Mouse (Mus musculus) hindbrain, embryonic 16.5 days (tissue): ENCODE data around the gene Igf1r. TPM values are rescaled to one million over a fixed set of nuclear protein-coding genes. Genes with fewer than 3 reads are reported as not detected.
A peak's percentile ranks its signal among the peaks of the same experiment; 100 is the strongest.

Source experiments
- ATAC-seq: fragments of 200-750 bp; cut with Nextera tagmentation; 2 replicates; pipeline ENCODE4 v1.8.0; 2017; ENCODE audit warnings: moderate TSS enrichment, moderate library complexity
- H3K27ac ChIP-seq: fragments of 300-500 bp; sonication (generic); 2 replicates; pipeline ENCODE4 v1.5.1; 2014; ENCODE audit warnings: low read depth, mild to moderate bottlenecking, control low read depth, low read length, moderate library complexity
- H3K27me3 ChIP-seq: fragments of 300-500 bp; sonication (generic); replicated peaks from 2 replicates; pipeline ENCODE4 v1.6.1; 2014; ENCODE audit warnings: low read length; ENCODE audit not compliant: control insufficient read depth, insufficient read depth
- H3K36me3 ChIP-seq: fragments of 300-500 bp; sonication (generic); 2 replicates; pipeline ENCODE4 v1.6.1; 2014; ENCODE audit warnings: mild to moderate bottlenecking, low read length, moderate library complexity, mixed read lengths; ENCODE audit not compliant: control insufficient read depth, insufficient read depth
- H3K4me1 ChIP-seq: fragments of 300-500 bp; sonication (generic); 2 replicates; pipeline ENCODE4 v1.6.1; 2014; ENCODE audit warnings: low read depth, low read length; ENCODE audit not compliant: control insufficient read depth, insufficient read depth
- H3K4me2 ChIP-seq: fragments of 300-500 bp; sonication (generic); 2 replicates; pipeline ENCODE4 v1.6.1; 2014; ENCODE audit warnings: mild to moderate bottlenecking, low read length, control low read depth, moderate library complexity
- H3K4me3 ChIP-seq: fragments of 300-500 bp; sonication (generic); 2 replicates; pipeline ENCODE4 v1.5.1; 2014; ENCODE audit warnings: mild to moderate bottlenecking, low read length, control low read depth, moderate library complexity
- H3K9ac ChIP-seq: fragments of 300-500 bp; sonication (generic); 2 replicates; pipeline ENCODE4 v1.6.1; 2014; ENCODE audit warnings: low read depth, mild to moderate bottlenecking, control low read depth, low read length, moderate library complexity
- H3K9me3 ChIP-seq: fragments of 300-500 bp; sonication (generic); 2 replicates; pipeline ENCODE4 v1.6.1; 2014; ENCODE audit warnings: mild to moderate bottlenecking, low read length, moderate library complexity; ENCODE audit not compliant: control insufficient read depth
- WGBS: fragments of 180-500 bp; shearing (Covaris S2); extraction: QIAGEN DNeasy Blood & Tissue Kit; methylation state at CpG from one replicate; pipeline ENCODE4 v1.1.7; 2014; 5-methylcytosine and 5-hydroxymethylcytosine counted together
- polyA plus RNA-seq: library from polyadenylated mRNA; unstranded; fragments of >200 nt; fragmentation: Nextera tagmentation; extraction: Ambion mirVana; gene quantifications from 2 replicates; pipeline ENCODE4 v1.2.1, GENCODE M21; 2015

The Igf1r gene
- polyA plus RNA-seq, 1 experiment from 2014 or later, result 16.4 TPM

DNA sequence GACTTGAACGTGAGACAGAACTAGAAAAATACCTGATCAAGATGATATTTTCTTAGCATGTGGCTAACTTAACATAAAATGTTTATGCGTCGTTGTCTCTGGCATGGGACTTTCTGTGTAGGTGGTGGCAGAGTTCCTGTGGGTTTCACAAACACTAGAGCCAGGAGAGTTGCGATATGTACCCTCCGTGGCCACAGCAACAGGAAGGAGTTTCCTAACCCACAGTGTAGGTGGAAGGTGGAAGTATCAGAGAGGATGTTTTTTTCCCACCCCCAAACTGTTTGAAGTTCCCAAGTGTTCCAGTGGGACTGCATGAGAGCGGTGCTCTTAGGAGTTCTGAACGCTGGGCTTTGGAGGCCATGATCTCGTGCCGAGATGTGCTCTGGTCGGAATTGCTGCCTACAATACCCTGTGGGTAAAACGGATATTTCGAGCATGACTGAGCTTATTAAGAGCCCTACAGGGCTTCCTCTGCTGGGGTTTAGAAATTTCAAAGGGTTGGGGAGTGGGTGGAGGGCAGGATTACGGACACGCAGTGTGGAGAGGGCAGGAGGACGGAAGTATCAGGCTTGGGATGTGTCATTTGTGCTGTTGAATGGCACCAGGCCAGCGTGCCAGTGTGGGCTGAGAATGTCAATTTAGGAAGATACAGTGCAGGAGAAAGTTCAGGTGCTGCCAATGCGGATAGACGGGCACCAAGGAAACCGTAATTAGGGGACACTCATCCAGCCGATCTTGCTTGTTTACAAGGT, 195.8 kb downstream of the Igf1r start:
- no peaks in the 10 kb centered on the region for H3K27me3 ChIP-seq
- H3K36me3 ChIP-seq, result no peaks in the 10 kb centered on the region
- no peak overlapping the region for H3K27ac ChIP-seq
- no peaks in the 10 kb centered on the region for H3K9me3 ChIP-seq
- no peak overlapping the region for H3K4me3 ChIP-seq
- H3K4me2 ChIP-seq, result no peak overlapping the region; the same call in 1 of the 2 replicates
- WGBS, result 34% methylated on average over 20 of the region's 20 CpGs
- ATAC-seq, result 0 out of 2 replicates have a peak, but pooled peaks have one; percentile 24
- peaks cover 13% of the 10 kb centered on the region for H3K4me1 ChIP-seq
- H3K9ac ChIP-seq, result no peak overlapping the region

DNA sequence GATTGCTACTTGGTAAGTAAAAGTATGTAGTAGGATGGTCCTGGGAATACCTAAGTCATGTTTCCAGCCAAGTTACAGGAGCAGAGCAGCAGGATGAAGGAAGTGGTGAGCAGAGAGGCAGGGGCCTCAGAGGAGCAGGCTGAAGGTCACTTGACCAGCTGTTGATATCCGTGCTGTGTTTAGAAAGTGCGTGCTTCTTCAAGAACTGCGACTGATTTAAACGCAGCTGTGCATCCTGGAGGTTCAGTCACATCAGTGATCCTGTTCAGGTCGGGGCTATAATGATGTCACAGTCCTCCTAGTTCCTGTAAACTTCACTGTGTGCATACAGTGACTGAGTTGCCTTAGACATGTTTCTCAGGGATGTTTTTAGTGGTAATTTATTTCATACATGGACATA, 199.3 kb downstream of the Igf1r start:
- H3K9ac ChIP-seq, result no peak overlapping the region
- no peak overlapping the region for H3K4me2 ChIP-seq
- ATAC-seq, result no peak
- no peak overlapping the region for H3K27ac ChIP-seq
- no peaks in the 10 kb centered on the region for H3K9me3 ChIP-seq
- H3K27me3 ChIP-seq, result no peaks in the 10 kb centered on the region
- WGBS, result 63% methylated on average over 5 of the region's 5 CpGs
- no peak overlapping the region for H3K4me3 ChIP-seq
- H3K36me3 ChIP-seq, result no peaks in the 10 kb centered on the region
- H3K4me1 ChIP-seq, result peaks cover 35% of the 10 kb centered on the region

DNA sequence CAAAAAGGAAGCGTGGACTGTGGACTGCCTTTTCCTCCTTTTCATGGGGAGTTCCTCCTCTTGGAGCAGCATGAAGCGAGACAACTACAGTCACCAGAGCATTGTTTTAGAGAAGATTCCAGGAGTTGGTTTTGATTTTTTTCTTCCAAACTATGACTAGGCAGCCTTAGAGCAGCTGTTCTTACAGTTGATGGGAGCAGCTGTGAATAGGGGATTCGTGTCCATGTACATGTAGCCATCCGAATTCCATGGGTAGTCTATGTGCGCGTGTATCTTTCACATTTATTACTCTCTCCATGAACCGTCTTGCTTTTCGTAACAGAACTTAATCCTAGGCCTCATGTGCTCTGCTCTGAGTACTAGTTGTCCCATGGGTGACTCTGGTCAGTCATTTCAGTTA, 199.8 kb downstream of the Igf1r start:
- no peak for ATAC-seq

DNA sequence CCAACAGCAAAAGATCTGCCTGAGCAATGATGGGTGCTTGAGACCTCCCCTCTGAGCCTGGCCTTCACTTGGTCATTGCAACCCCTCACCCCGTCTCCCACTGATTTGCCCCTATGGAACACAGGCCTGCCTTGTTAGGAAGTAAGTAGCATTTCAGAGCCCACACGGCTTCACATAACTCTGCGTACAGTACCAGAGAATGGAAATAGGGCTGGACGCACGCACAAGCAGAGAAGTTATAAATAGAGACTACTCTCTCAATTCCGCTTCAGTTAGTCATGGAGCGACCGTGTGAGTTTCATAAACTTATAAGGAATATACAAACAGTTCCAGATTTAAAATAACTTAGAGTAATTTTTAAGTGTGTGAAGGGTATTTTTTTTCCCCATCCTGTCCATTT, 200.6 kb downstream of the Igf1r start:
- H3K4me2 ChIP-seq, result no peak overlapping the region
- ATAC-seq, result no peak
- no peaks in the 10 kb centered on the region for H3K36me3 ChIP-seq
- H3K4me3 ChIP-seq, result no peak overlapping the region
- H3K27me3 ChIP-seq, result no peaks in the 10 kb centered on the region
- H3K27ac ChIP-seq, result no peak overlapping the region
- H3K9me3 ChIP-seq, result no peaks in the 10 kb centered on the region
- H3K9ac ChIP-seq, result no peak overlapping the region
- H3K4me1 ChIP-seq, result peaks cover 36% of the 10 kb centered on the region
- 76% methylated on average over 8 of the region's 8 CpGs for WGBS

More for the DNA sequence above, 199.8 kb downstream of the Igf1r start:
- no peak overlapping the region for H3K4me2 ChIP-seq
- H3K27me3 ChIP-seq, result no peaks in the 10 kb centered on the region
- peaks cover 37% of the 10 kb centered on the region for H3K4me1 ChIP-seq
- 87% methylated on average over 8 of the region's 8 CpGs for WGBS
- no peaks in the 10 kb centered on the region for H3K36me3 ChIP-seq
- H3K9ac ChIP-seq, result no peak overlapping the region
- H3K27ac ChIP-seq, result no peak overlapping the region
- H3K4me3 ChIP-seq, result no peak overlapping the region
- H3K9me3 ChIP-seq, result no peaks in the 10 kb centered on the region

DNA sequence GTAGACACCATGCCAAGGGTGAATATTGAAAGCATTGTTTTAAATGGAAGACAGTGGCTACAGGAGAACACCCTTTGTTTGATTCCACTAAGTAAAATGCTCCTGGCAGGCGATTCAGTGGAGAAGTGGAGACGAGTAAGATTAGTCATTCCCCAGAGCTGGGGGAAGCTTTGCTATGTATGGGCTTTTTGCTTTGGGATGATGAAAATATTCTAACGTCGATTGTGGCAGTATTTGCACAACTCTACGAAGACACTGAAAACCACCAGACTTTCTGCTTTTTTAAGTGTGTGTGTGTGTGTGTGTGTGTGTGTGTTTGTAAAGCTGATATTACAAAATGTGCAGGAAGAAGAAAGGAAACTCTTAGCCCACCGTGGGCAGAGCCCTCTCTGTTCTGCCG, 202.0 kb downstream of the Igf1r start:
- H3K9me3 ChIP-seq, result no peaks in the 10 kb centered on the region
- H3K27me3 ChIP-seq, result no peaks in the 10 kb centered on the region
- no peaks in the 10 kb centered on the region for H3K36me3 ChIP-seq
- no peak overlapping the region for H3K4me2 ChIP-seq
- WGBS, result 32% methylated on average over 7 of the region's 7 CpGs
- no peak overlapping the region for H3K9ac ChIP-seq
- H3K27ac ChIP-seq, result no peak overlapping the region
- ATAC-seq, result no peak
- H3K4me1 ChIP-seq, result peaks cover 24% of the 10 kb centered on the region
- H3K4me3 ChIP-seq, result no peak overlapping the region

DNA sequence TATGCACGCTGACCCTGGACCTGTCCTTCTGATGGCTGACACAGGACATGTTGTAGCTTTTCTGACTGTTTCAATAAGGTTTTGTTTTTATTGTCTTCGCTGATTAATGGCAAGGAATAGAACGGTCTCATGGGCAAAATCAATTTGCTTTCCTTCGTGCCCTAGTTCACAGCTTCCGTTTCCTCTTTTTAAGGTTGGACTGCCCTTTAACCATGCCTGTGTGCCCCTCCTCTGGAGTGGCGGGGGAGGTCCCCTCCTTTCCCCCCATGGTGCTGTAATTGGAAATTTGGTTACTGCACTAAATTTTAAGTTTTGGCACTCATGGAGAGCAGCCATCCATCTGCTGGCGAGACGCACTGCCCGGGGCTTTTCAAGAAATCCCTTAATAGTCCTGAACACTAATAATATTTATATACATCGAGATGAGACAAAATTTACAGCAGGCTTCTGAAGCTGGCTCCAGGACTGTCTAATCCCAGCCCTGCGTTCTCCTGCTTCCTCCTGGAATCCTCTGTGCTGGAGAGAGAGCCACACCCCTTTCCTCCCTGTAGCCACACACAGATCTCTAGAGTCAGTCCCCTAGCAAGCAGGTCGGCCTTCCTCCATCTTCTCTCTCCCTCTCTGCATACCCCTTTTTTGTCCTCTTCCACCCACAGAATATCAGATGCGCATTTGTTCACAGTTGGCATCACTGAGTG, 207.6 kb downstream of the Igf1r start:
- Histone ChIP-seq H3K27me3 (no peaks in the 10 kb centered on the region), H3K9ac (no peak overlapping the region), H3K4me2 (no peak overlapping the region), H3K27ac (no peak overlapping the region), H3K36me3 (no peaks in the 10 kb centered on the region), H3K4me3 (no peak overlapping the region), H3K9me3 (no peaks in the 10 kb centered on the region), H3K4me1 (peaks cover 17% of the 10 kb centered on the region)
- no peak for ATAC-seq
- 37% methylated on average over 13 of the region's 13 CpGs for WGBS

DNA sequence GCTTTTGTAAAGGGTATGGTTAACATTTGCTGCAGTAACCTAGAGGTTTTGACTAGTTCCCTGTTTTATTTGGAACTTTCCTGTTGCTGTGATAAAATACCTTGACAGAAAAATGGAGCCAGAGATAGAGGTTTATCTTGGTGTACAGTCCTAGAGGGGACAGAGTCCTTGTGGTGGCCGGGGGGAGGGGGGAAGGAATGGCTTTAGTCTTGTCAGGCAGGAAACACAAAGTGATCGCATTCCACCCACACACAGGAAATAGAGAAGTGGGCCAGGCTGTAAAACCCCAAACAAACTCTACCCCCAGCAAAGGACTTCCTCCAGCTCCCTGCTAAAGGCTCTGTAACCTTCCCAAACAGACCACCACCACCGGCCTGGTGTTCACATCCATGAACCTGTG, 211.4 kb downstream of the Igf1r start:
- Histone ChIP-seq H3K9ac (no peak overlapping the region), H3K27ac (no peak overlapping the region), H3K4me2 (no peak overlapping the region), H3K36me3 (no peaks in the 10 kb centered on the region), H3K27me3 (no peaks in the 10 kb centered on the region), H3K4me3 (no peak overlapping the region), H3K4me1 (peaks cover 11% of the 10 kb centered on the region), H3K9me3 (no peaks in the 10 kb centered on the region)
- 82% methylated on average over 3 of the region's 3 CpGs for WGBS
- no peak for ATAC-seq

DNA sequence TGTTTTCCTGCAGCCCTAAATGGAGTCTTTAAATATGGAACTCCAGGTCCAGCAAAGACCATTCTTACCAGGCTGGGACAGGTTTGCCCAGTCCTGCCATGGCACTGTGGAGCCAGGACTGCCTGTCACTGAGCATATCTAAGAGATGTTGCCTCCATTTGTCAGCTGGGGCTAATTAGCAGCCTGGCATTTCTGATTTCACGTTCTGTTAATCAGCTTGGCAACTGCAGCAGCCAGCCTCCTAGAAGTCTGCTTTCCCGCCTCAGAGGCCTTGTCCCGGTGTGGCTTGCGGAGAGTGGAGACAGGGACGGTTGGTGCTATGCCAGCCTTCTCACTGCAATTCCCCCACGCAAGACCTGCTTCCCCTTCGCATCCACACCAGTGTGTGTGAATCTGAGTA, 220.1 kb downstream of the Igf1r start:
- Histone ChIP-seq H3K4me3 (no peak overlapping the region), H3K27me3 (no peaks in the 10 kb centered on the region), H3K9me3 (no peaks in the 10 kb centered on the region), H3K27ac (peak overlapping the region; percentile 12; the same call in 1 of the 2 replicates), H3K9ac (no peak overlapping the region), H3K4me1 (peaks cover 3% of the 10 kb centered on the region; the same call in 1 of the 2 replicates), H3K4me2 (no peak overlapping the region), H3K36me3 (peaks cover 4% of the 10 kb centered on the region)
- ATAC-seq, result peak; percentile 58
- WGBS, result 49% methylated on average over 7 of the region's 7 CpGs

DNA sequence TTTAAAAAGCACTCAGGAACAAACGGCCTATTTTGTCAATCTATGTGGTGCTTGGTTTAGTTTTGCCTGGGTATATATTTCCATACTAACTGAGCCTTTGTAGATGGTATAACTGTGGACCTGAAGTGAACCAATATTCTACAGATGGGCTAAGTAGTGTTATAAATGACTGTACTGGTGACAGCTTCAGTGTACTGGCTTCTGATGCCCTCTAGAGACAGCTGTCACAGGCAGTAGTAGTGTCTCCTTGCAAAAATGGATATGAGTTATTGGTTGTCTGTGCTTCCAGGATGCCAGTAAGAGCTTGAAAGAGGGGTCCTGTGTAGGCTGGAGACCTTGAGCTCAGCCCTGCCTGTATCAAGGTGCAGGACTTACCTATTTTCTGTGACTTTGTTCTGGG, 227.0 kb downstream of the Igf1r start:
- 92% methylated on average over 1 of the region's 1 CpGs for WGBS

More for the DNA sequence above, 227.0 kb downstream of the Igf1r start:
- no peaks in the 10 kb centered on the region for H3K9me3 ChIP-seq
- no peaks in the 10 kb centered on the region for H3K4me1 ChIP-seq
- no peak overlapping the region for H3K9ac ChIP-seq
- no peak for ATAC-seq
- H3K4me2 ChIP-seq, result no peak overlapping the region
- no peak overlapping the region for H3K27ac ChIP-seq
- no peaks in the 10 kb centered on the region for H3K27me3 ChIP-seq
- H3K36me3 ChIP-seq, result peaks cover 6% of the 10 kb centered on the region
- H3K4me3 ChIP-seq, result no peak overlapping the region
